Mouse (Mus musculus) neural tube, embryonic 11.5 days (tissue): Measurements from ENCODE around the gene Gm13279. TPM values are rescaled to one million over a fixed set of nuclear protein-coding genes. Genes with fewer than 3 reads are reported as not detected.
"Not testable (repeated sequence)": the region's sequence is repeated elsewhere in the genome, so short reads cannot be mapped to it uniquely, and the experiment has no call there.

Experiments
- ATAC-seq: fragments of 200-750 bp; cut with Nextera tagmentation; 2 replicates; pipeline ENCODE4 v1.8.0; 2017; ENCODE audit warnings: moderate number of reproducible peaks, mild to moderate bottlenecking, moderate TSS enrichment, moderate library complexity; ENCODE audit not compliant: insufficient read depth, low FRiP score, low TSS enrichment
- DNase-seq: peaks from one replicate; pipeline ENCODE4 v3.0.0-alpha.2; 2015; ENCODE audit warnings: low spot score
- H3K27ac ChIP-seq: fragments of 300-500 bp; sonication (generic); 2 replicates; pipeline ENCODE4 v1.5.1; 2014; ENCODE audit warnings: low read depth, mild to moderate bottlenecking, low read length
- H3K27me3 ChIP-seq: fragments of 300-500 bp; sonication (generic); 2 replicates; pipeline ENCODE4 v1.6.1; 2014; ENCODE audit warnings: mild to moderate bottlenecking, low read length, mixed read lengths; ENCODE audit not compliant: control insufficient read depth, insufficient read depth
- H3K36me3 ChIP-seq: fragments of 300-500 bp; sonication (generic); 2 replicates; pipeline ENCODE4 v1.6.1; 2014; ENCODE audit warnings: mild to moderate bottlenecking, low read length, moderate library complexity, mixed read lengths; ENCODE audit not compliant: control insufficient read depth, insufficient read depth
- H3K4me1 ChIP-seq: fragments of 300-500 bp; sonication (generic); 2 replicates; pipeline ENCODE4 v1.6.1; 2014; ENCODE audit warnings: low read length, mixed read lengths; ENCODE audit not compliant: control insufficient read depth, insufficient read depth
- H3K4me2 ChIP-seq: fragments of 300-500 bp; sonication (generic); 2 replicates; pipeline ENCODE4 v1.6.1; 2014; ENCODE audit warnings: low read depth, mild to moderate bottlenecking, moderate library complexity
- H3K4me3 ChIP-seq: fragments of 300-500 bp; sonication (generic); 2 replicates; pipeline ENCODE4 v1.5.1; 2014; ENCODE audit warnings: low read depth, low read length
- H3K9ac ChIP-seq: fragments of 300-500 bp; sonication (generic); 2 replicates; pipeline ENCODE4 v1.6.1; 2014; ENCODE audit warnings: mild to moderate bottlenecking, low read length
- H3K9me3 ChIP-seq: fragments of 300-500 bp; sonication (generic); 2 replicates; pipeline ENCODE4 v1.6.1; 2016; ENCODE audit warnings: low read length; ENCODE audit not compliant: control insufficient read depth
- WGBS: fragments of 180-500 bp; shearing (Covaris S2); extraction: QIAGEN DNeasy Blood & Tissue Kit; methylation state at CpG from one replicate; pipeline ENCODE4 v1.1.7; 2014; 5-methylcytosine and 5-hydroxymethylcytosine counted together
- polyA plus RNA-seq: library from polyadenylated mRNA; unstranded; fragments of >200 nt; fragmentation: Nextera tagmentation; extraction: Ambion mirVana; gene quantifications from 2 replicates; pipeline ENCODE4 v1.2.1, GENCODE M21; 2014

The Gm13279 gene
- polyA plus RNA-seq, 1 experiment from 2014 or later, result not detected

DNA sequence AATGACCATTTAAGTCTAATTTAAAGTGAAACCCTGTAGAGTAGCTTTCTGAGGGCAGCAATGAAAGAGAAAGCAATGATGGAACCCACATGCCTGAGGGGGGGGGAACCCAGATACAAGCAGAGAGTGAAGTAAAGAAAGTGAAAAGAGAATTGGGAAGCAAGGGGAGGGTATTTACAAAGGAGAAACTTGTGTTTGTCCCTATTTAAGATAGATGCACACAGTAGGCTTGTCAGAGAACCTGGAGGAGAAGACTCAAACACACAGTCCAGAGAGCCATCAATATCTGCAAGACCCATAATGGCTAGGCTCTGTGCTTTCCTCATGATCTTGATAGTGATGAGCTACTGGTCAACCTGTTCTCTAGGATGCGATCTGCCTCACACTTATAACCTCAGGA is 22.5 kb downstream of the Gm13279 start, which contains the start of gene Ifna11:
Gene Ifna11, plus strand, starts transcription at position 301 of the 400 bp plus-strand sequence.
- ATAC-seq (no peak), DNase-seq (no peak)
- Histone ChIP-seq H3K4me3 (no peak within 1 kb of the TSS), H3K9me3 (no peaks in the 10 kb centered on the region), H3K36me3 (no peaks in the 10 kb centered on the region), H3K27me3 (no peaks in the 10 kb centered on the region), H3K4me2 (no peak within 1 kb of the TSS), H3K9ac (no peak within 1 kb of the TSS), H3K27ac (no peak within 1 kb of the TSS), H3K4me1 (no peaks in the 10 kb centered on the region)
- WGBS, result 87% methylated on average over 1 of the region's 1 CpGs

- Histone ChIP-seq H3K4me3 (no peak overlapping the region), H3K9ac (no peak overlapping the region), H3K36me3 (no peaks in the 10 kb centered on the region), H3K9me3 (no peaks in the 10 kb centered on the region), H3K4me2 (no peak overlapping the region), H3K27ac (no peak overlapping the region), H3K4me1 (no peaks in the 10 kb centered on the region), H3K27me3 (no peaks in the 10 kb centered on the region)
- WGBS, result 30% methylated on average over 4 of the region's 4 CpGs
- no peak for ATAC-seq
- DNase-seq, result no peak
Measured at GRCm38 (mm10) chr4:88822995-88823394, 25.8 kb downstream of the Gm13279 start.

GRCm38 (mm10) chr4:88827116-88827515 is 29.9 kb downstream of the Gm13279 start, which contains the start of gene Ifna6:
Gene Ifna6 (plus strand): TSS chr4:88827416.
- not testable (repeated sequence) for H3K4me3 ChIP-seq, H3K36me3 ChIP-seq, H3K4me2 ChIP-seq, H3K27me3 ChIP-seq, H3K4me1 ChIP-seq, ATAC-seq, H3K9me3 ChIP-seq, H3K27ac ChIP-seq, H3K9ac ChIP-seq, DNase-seq

- H3K4me3 ChIP-seq, result no peak overlapping the region
- WGBS, result 31% methylated on average over 4 of the region's 4 CpGs
- DNase-seq, result no peak
- H3K4me2 ChIP-seq, result no peak overlapping the region
- no peaks in the 10 kb centered on the region for H3K36me3 ChIP-seq
- H3K9ac ChIP-seq, result no peak overlapping the region
- H3K27me3 ChIP-seq, result no peaks in the 10 kb centered on the region
- no peaks in the 10 kb centered on the region for H3K9me3 ChIP-seq
- H3K4me1 ChIP-seq, result no peaks in the 10 kb centered on the region
- no peak overlapping the region for H3K27ac ChIP-seq
- ATAC-seq, result no peak
Measured at GRCm38 (mm10) chr4:88830523-88830922, 33.3 kb downstream of the Gm13279 start.

- DNase-seq, H3K27ac ChIP-seq, ATAC-seq, H3K27me3 ChIP-seq, H3K4me3 ChIP-seq, H3K36me3 ChIP-seq, H3K9ac ChIP-seq, H3K9me3 ChIP-seq, H3K4me2 ChIP-seq, H3K4me1 ChIP-seq: not testable (repeated sequence)
- WGBS, result 69% methylated on average over 1 of the region's 1 CpGs
Measured at GRCm38 (mm10) chr4:88835225-88835624, 38.0 kb downstream of the Gm13279 start, which contains the start of gene Ifna5. Gene Ifna5 (plus strand): TSS chr4:88835525.

- DNase-seq (no peak), ATAC-seq (no peak)
- H3K9ac ChIP-seq, result no peak overlapping the region
- no peaks in the 10 kb centered on the region for H3K4me1 ChIP-seq
- WGBS, result 51% methylated on average over 3 of the region's 3 CpGs
- H3K27me3 ChIP-seq, result no peaks in the 10 kb centered on the region
- H3K27ac ChIP-seq, result no peak overlapping the region
- no peaks in the 10 kb centered on the region for H3K9me3 ChIP-seq
- H3K4me2 ChIP-seq, result no peak overlapping the region
- no peaks in the 10 kb centered on the region for H3K36me3 ChIP-seq
- no peak overlapping the region for H3K4me3 ChIP-seq
Measured at GRCm38 (mm10) chr4:88838828-88839227, 41.6 kb downstream of the Gm13279 start.

DNA sequence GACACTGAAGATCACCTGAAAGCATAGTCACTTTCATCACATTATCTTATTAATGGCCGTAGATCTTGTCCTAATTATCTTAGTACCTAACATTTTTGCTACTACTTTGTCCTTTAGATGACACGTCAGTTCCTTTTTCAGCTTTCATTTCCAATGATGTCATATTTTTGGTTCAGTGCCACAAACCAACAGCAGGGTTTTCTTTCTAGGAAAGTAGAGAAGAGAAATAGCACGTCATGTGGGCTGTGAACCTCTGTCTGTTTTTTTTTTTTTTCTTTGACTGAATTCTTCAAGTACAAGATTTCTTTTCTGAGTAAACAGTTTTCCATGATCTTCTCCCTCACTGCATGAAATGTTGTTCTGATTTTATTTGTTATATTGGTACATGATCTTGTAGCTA is 42.9 kb downstream of the Gm13279 start:
- DNase-seq, result no peak
- Histone ChIP-seq H3K27ac (no peak overlapping the region), H3K9me3 (no peaks in the 10 kb centered on the region), H3K9ac (no peak overlapping the region), H3K4me1 (no peaks in the 10 kb centered on the region), H3K4me3 (no peak overlapping the region), H3K27me3 (no peaks in the 10 kb centered on the region), H3K36me3 (no peaks in the 10 kb centered on the region), H3K4me2 (no peak overlapping the region)
- WGBS, result 83% methylated on average over 3 of the region's 3 CpGs
- no peak for ATAC-seq

DNA sequence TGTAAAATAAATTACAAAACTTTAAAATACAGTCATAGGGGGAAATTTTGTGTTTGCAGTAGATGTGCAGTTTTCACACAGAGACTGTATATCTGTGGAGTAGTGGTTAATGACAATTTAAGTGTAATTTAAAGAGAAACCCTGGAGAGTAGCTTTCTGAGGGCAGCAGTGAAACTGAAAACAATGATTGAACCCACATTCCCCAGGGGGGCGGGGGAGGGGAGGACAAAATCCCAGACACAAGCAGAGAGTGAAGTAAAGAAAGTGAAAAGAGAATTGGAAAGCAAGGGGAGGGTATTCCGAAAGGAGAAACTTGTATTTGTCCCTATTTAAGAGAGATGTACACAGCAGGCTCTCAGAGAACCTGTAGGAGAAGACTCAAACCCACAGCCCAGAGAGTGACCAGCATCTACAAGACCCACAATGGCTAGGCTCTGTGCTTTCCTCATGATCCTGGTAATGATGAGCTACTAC is 44.3 kb downstream of the Gm13279 start, which contains the start of gene Ifna4:
Gene Ifna4, plus strand, starts transcription at position 424 of the 474 bp plus-strand sequence.
- 48% methylated on average over 2 of the region's 2 CpGs for WGBS
- H3K4me2 ChIP-seq, result no peak within 1 kb of the TSS
- H3K4me3 ChIP-seq, result no peak within 1 kb of the TSS
- ATAC-seq (no peak), DNase-seq (no peak)
- H3K9ac ChIP-seq, result no peak within 1 kb of the TSS
- H3K36me3 ChIP-seq, result no peaks in the 10 kb centered on the region
- no peaks in the 10 kb centered on the region for H3K9me3 ChIP-seq
- no peak within 1 kb of the TSS for H3K27ac ChIP-seq
- no peaks in the 10 kb centered on the region for H3K4me1 ChIP-seq
- H3K27me3 ChIP-seq, result no peaks in the 10 kb centered on the region

- H3K4me1 ChIP-seq, result no peaks in the 10 kb centered on the region
- no peak overlapping the region for H3K4me2 ChIP-seq
- ATAC-seq, result no peak
- no peak overlapping the region for H3K27ac ChIP-seq
- DNase-seq, result no peak
- no peak overlapping the region for H3K4me3 ChIP-seq
- no peaks in the 10 kb centered on the region for H3K9me3 ChIP-seq
- 56% methylated on average over 2 of the region's 2 CpGs for WGBS
- H3K27me3 ChIP-seq, result no peaks in the 10 kb centered on the region
- no peaks in the 10 kb centered on the region for H3K36me3 ChIP-seq
- no peak overlapping the region for H3K9ac ChIP-seq
Measured at GRCm38 (mm10) chr4:88845334-88845733, 48.1 kb downstream of the Gm13279 start.
